Comparison of ENCODE assay signal across 18 mouse cellular contexts in genomic region chr9:119597332-119597731, GRCm38 (mm10). TPM values are rescaled to one million over a fixed set of nuclear protein-coding genes. Genes with fewer than 3 reads are reported as not detected.
A peak's percentile ranks its signal among the peaks of the same experiment; 100 is the strongest.
DNase-seq lines count a peak whose midpoint lies in the region; ATAC-seq and TF ChIP-seq lines count a peak whose summit lies in the region.
"Had no signal": no experiment of that assay in that cellular context is flagged by ENCODE, and none has a peak within 500 bp of the region (broad histone marks: within the 10 kb centered on the region; RNA-seq: fewer than 3 reads in every experiment).

No protein-coding gene starts in this region.

- H3K9me3 ChIP-seq in ES-E14 (ENCODE audit: control insufficient read depth, insufficient read depth, low read depth, low read length), result no peaks in the 10 kb centered on the region
- H3K9me3 ChIP-seq: forebrain, embryonic 12.5 days; stomach, embryonic 15.5 days had no signal

- no peak overlapping the region for H3K27ac ChIP-seq in ES-E14 (ENCODE audit: insufficient read depth, low read depth, low read length, poor library complexity, severe bottlenecking)
- H3K27ac ChIP-seq: forebrain, embryonic 12.5 days; midbrain, embryonic 10.5 days; stomach, embryonic 15.5 days had no signal

- no peak for ATAC-seq in erythroid progenitor cell, adult 5-6 weeks (replicated peaks; ENCODE audit: low FRiP score, poor library complexity, severe bottlenecking)

- in situ Hi-C loops in ES-E14 (cut with MboI; ENCODE audit: low sequenced_read_pairs in 2 of 2, unreplicated experiment in 2 of 2), result no loop called here

- H3K4me1 ChIP-seq in ES-E14 (ENCODE audit: control insufficient read depth in 2 of 2, insufficient read depth in 2 of 2, low read length in 2 of 2, poor library complexity in 1 of 2), result 0 out of 4 replicates have a peak, but pooled peaks cover 0 to 2% of the 10 kb centered on the region in 2 experiments
- H3K4me1 ChIP-seq: heart, embryonic 12.5 days; midbrain, embryonic 10.5 days; stomach, embryonic 15.5 days had no signal

- H3K4me3 ChIP-seq in ES-E14 (ENCODE audit: insufficient read depth in 1 of 2, low read depth in 1 of 2, low read length in 2 of 2, poor library complexity in 1 of 2, severe bottlenecking in 1 of 2), result no peak overlapping the region
- H3K4me3 ChIP-seq: forebrain, embryonic 12.5 days; heart, embryonic 12.5 days; midbrain, embryonic 10.5 days; stomach, embryonic 15.5 days had no signal

- H3K36me3 ChIP-seq in ES-E14 (ENCODE audit: control insufficient read depth, insufficient read depth, low read length, poor library complexity, severe bottlenecking), result no peaks in the 10 kb centered on the region
- H3K36me3 ChIP-seq: forebrain, embryonic 12.5 days; heart, embryonic 12.5 days; midbrain, embryonic 10.5 days; stomach, embryonic 15.5 days had no signal

- no peak overlapping the region for H3K9ac ChIP-seq in ES-E14 (ENCODE audit: insufficient read depth, low read depth, low read length, poor library complexity, severe bottlenecking)
- H3K9ac ChIP-seq: forebrain, embryonic 12.5 days; heart, embryonic 12.5 days; stomach, embryonic 15.5 days had no signal

- DNase-seq in retina, postnatal 1 day, result peak; percentile 53
- no peak for DNase-seq in retina, embryonic 14.5 days (ENCODE audit: low spot score)
- DNase-seq in ES-E14 (ENCODE audit: low read depth, low spot score) (peak; percentile 61), WW6 (ENCODE audit: low read depth, low spot score) (peak; percentile 24)
- peak; percentile 34 for DNase-seq in lung, postnatal 36 days
- no peak for DNase-seq in frontal cortex, postnatal 36 days (ENCODE audit: low spot score in 2 of 2)
- DNase-seq: adrenal gland, adult 8-10 months; heart, postnatal 4 days; kidney, adult 2 months; kidney, postnatal 14 days; layer of hippocampus, adult 9-11 months; liver; thymus, postnatal 14 days had no signal

TF ChIP-seq in ES-E14, 5 proteins besides CTCF, POLR2A, EP300 and RAD21:
- TF ChIP-seq CHD2 (IDR thresholded peaks at IDR 0.05; ENCODE audit: low read depth, low read length) (peak; percentile 95), ZNF384 (IDR thresholded peaks at IDR 0.05; ENCODE audit: low read depth, low read length) (no peak)

RNA-seq across cellular contexts. Expression of gene Scn5a, which starts 18.5 kb away (rescaled TPM):
- 0.76 and 0.95 TPM in 2 replicates for total RNA-seq in ES-E14 (2012; rRNA removed)
- total RNA-seq in erythroid progenitor cell, adult 5-6 weeks (2015; ENCODE audit: low replicate concordance), result not detected in 2 replicates
- not detected in 2 replicates for total RNA-seq in erythroid progenitor cell, adult 5-6 weeks (2017; ENCODE audit: low replicate concordance)

Comparison
In these comparisons a context has a peak if more than half of its experiments do, and no peak if none do; other contexts are left out.
1. DNase-seq: peak in retina, postnatal 1 day (single experiment), ES-E14 (single experiment), WW6 (single experiment) and lung, postnatal 36 days (single experiment); none in retina, embryonic 14.5 days (single experiment) and frontal cortex, postnatal 36 days (0 of 2).